Mouse (Mus musculus): ENCODE data around the gene Dab2. TPM values are rescaled to one million over a fixed set of nuclear protein-coding genes. Genes with fewer than 3 reads are reported as not detected.

Dab2 gene
- polyA plus RNA-seq, 1 experiment from 2014 or later, result 57.4 TPM

GRCm38 (mm10) chr15:6390106-6390505, 90.5 kb downstream of the Dab2 start:
- DNase-seq (ENCODE audit: low spot score), result no peak
- no peak for ATAC-seq (ENCODE audit: insufficient number of reproducible peaks, low FRiP score, low TSS enrichment, low read depth)
- Histone ChIP-seq H3K9me3 (ENCODE audit: control insufficient read depth, low read length) (no peaks in the 10 kb centered on the region), H3K4me2 (ENCODE audit: low read depth, severe bottlenecking) (no peak overlapping the region), H3K27me3 (ENCODE audit: control insufficient read depth, insufficient read depth, low read length) (no peaks in the 10 kb centered on the region), H3K4me3 (ENCODE audit: low read depth, low read length) (no peak overlapping the region), H3K27ac (replicated peaks; ENCODE audit: low read depth, low read length) (no peak overlapping the region), H3K9ac (ENCODE audit: low read length) (no peak overlapping the region), H3K36me3 (ENCODE audit: control insufficient read depth, insufficient read depth, low read length) (no peaks in the 10 kb centered on the region), H3K4me1 (ENCODE audit: control insufficient read depth, insufficient read depth, low read length) (peaks cover 10% of the 10 kb centered on the region; the same call in 1 of the 2 replicates)
- WGBS, result 93% methylated on average over 4 of the region's 4 CpGs

GRCm38 (mm10) chr15:6390657-6391056, 91.1 kb downstream of the Dab2 start:
- peaks cover 7% of the 10 kb centered on the region; the same call in 1 of the 2 replicates for H3K4me1 ChIP-seq (ENCODE audit: control insufficient read depth, insufficient read depth, low read length)
- DNase-seq (ENCODE audit: low spot score) (no peak), ATAC-seq (ENCODE audit: insufficient number of reproducible peaks, low FRiP score, low TSS enrichment, low read depth) (no peak)
- no peaks in the 10 kb centered on the region for H3K9me3 ChIP-seq (ENCODE audit: control insufficient read depth, low read length)
- no peak overlapping the region for H3K4me3 ChIP-seq (ENCODE audit: low read depth, low read length)
- 61% methylated on average over 2 of the region's 2 CpGs for WGBS
- H3K36me3 ChIP-seq (ENCODE audit: control insufficient read depth, insufficient read depth, low read length), result no peaks in the 10 kb centered on the region
- H3K4me2 ChIP-seq (ENCODE audit: low read depth, severe bottlenecking), result no peak overlapping the region
- H3K27me3 ChIP-seq (ENCODE audit: control insufficient read depth, insufficient read depth, low read length), result no peaks in the 10 kb centered on the region
- no peak overlapping the region for H3K9ac ChIP-seq (ENCODE audit: low read length)
- no peak overlapping the region for H3K27ac ChIP-seq (replicated peaks; ENCODE audit: low read depth, low read length)

- no peak overlapping the region for H3K27ac ChIP-seq (replicated peaks; ENCODE audit: low read depth, low read length)
- H3K27me3 ChIP-seq (ENCODE audit: control insufficient read depth, insufficient read depth, low read length), result no peaks in the 10 kb centered on the region
- DNase-seq (ENCODE audit: low spot score) (no peak), ATAC-seq (ENCODE audit: insufficient number of reproducible peaks, low FRiP score, low TSS enrichment, low read depth) (no peak)
- peaks cover 5% of the 10 kb centered on the region; the same call in 1 of the 2 replicates for H3K4me1 ChIP-seq (ENCODE audit: control insufficient read depth, insufficient read depth, low read length)
- WGBS, result 92% methylated on average over 3 of the region's 3 CpGs
- no peak overlapping the region for H3K4me3 ChIP-seq (ENCODE audit: low read depth, low read length)
- no peaks in the 10 kb centered on the region for H3K36me3 ChIP-seq (ENCODE audit: control insufficient read depth, insufficient read depth, low read length)
- no peaks in the 10 kb centered on the region for H3K9me3 ChIP-seq (ENCODE audit: control insufficient read depth, low read length)
- no peak overlapping the region for H3K4me2 ChIP-seq (ENCODE audit: low read depth, severe bottlenecking)
- no peak overlapping the region for H3K9ac ChIP-seq (ENCODE audit: low read length)
Observed at GRCm38 (mm10) chr15:6391886-6392285, 92.3 kb downstream of the Dab2 start.

GRCm38 (mm10) chr15:6393624-6394023, 94.0 kb downstream of the Dab2 start:
- H3K27me3 ChIP-seq (ENCODE audit: control insufficient read depth, insufficient read depth, low read length), result no peaks in the 10 kb centered on the region
- H3K4me1 ChIP-seq (ENCODE audit: control insufficient read depth, insufficient read depth, low read length), result 0 out of 2 replicates have a peak, but pooled peaks cover 1% of the 10 kb centered on the region
- DNase-seq (ENCODE audit: low spot score) (no peak), ATAC-seq (ENCODE audit: insufficient number of reproducible peaks, low FRiP score, low TSS enrichment, low read depth) (no peak)
- 96% methylated on average over 4 of the region's 4 CpGs for WGBS
- no peaks in the 10 kb centered on the region for H3K9me3 ChIP-seq (ENCODE audit: control insufficient read depth, low read length)
- no peak overlapping the region for H3K4me2 ChIP-seq (ENCODE audit: low read depth, severe bottlenecking)
- no peak overlapping the region for H3K9ac ChIP-seq (ENCODE audit: low read length)
- H3K36me3 ChIP-seq (ENCODE audit: control insufficient read depth, insufficient read depth, low read length), result no peaks in the 10 kb centered on the region
- no peak overlapping the region for H3K27ac ChIP-seq (replicated peaks; ENCODE audit: low read depth, low read length)
- H3K4me3 ChIP-seq (ENCODE audit: low read depth, low read length), result no peak overlapping the region

GRCm38 (mm10) chr15:6398211-6398610, 98.6 kb downstream of the Dab2 start:
- Histone ChIP-seq H3K9ac (ENCODE audit: low read length) (no peak overlapping the region), H3K4me3 (ENCODE audit: low read depth, low read length) (no peak overlapping the region), H3K4me1 (ENCODE audit: control insufficient read depth, insufficient read depth, low read length) (no peaks in the 10 kb centered on the region), H3K27me3 (ENCODE audit: control insufficient read depth, insufficient read depth, low read length) (no peaks in the 10 kb centered on the region), H3K27ac (replicated peaks; ENCODE audit: low read depth, low read length) (no peak overlapping the region), H3K36me3 (ENCODE audit: control insufficient read depth, insufficient read depth, low read length) (no peaks in the 10 kb centered on the region), H3K9me3 (ENCODE audit: control insufficient read depth, low read length) (no peaks in the 10 kb centered on the region), H3K4me2 (ENCODE audit: low read depth, severe bottlenecking) (no peak overlapping the region)
- ATAC-seq (ENCODE audit: insufficient number of reproducible peaks, low FRiP score, low TSS enrichment, low read depth) (no peak), DNase-seq (ENCODE audit: low spot score) (no peak)
- 92% methylated on average over 4 of the region's 4 CpGs for WGBS

- no peak overlapping the region for H3K4me3 ChIP-seq (ENCODE audit: low read depth, low read length)
- H3K27ac ChIP-seq (replicated peaks; ENCODE audit: low read depth, low read length), result no peak overlapping the region
- 70% methylated on average over 6 of the region's 6 CpGs for WGBS
Observed at GRCm38 (mm10) chr15:6398881-6399280, 99.3 kb downstream of the Dab2 start.

GRCm38 (mm10) chr15:6400115-6400514, 100.5 kb downstream of the Dab2 start:
- no peaks in the 10 kb centered on the region for H3K27me3 ChIP-seq (ENCODE audit: control insufficient read depth, insufficient read depth, low read length)
- H3K4me2 ChIP-seq (ENCODE audit: low read depth, severe bottlenecking), result no peak overlapping the region
- no peak overlapping the region for H3K27ac ChIP-seq (replicated peaks; ENCODE audit: low read depth, low read length)
- no peak overlapping the region for H3K4me3 ChIP-seq (ENCODE audit: low read depth, low read length)
- no peak for DNase-seq (ENCODE audit: low spot score)
- no peak overlapping the region for H3K9ac ChIP-seq (ENCODE audit: low read length)
- H3K9me3 ChIP-seq (ENCODE audit: control insufficient read depth, low read length), result no peaks in the 10 kb centered on the region
- H3K36me3 ChIP-seq (ENCODE audit: control insufficient read depth, insufficient read depth, low read length), result no peaks in the 10 kb centered on the region
- H3K4me1 ChIP-seq (ENCODE audit: control insufficient read depth, insufficient read depth, low read length), result no peaks in the 10 kb centered on the region; the same call in 1 of the 2 replicates
- ATAC-seq (ENCODE audit: insufficient number of reproducible peaks, low FRiP score, low TSS enrichment, low read depth), result no peak
- 57% methylated on average over 8 of the region's 8 CpGs for WGBS

More at GRCm38 (mm10) chr15:6398881-6399280, 99.3 kb downstream of the Dab2 start:
- Histone ChIP-seq H3K9ac (ENCODE audit: low read length) (no peak overlapping the region), H3K27me3 (ENCODE audit: control insufficient read depth, insufficient read depth, low read length) (no peaks in the 10 kb centered on the region), H3K36me3 (ENCODE audit: control insufficient read depth, insufficient read depth, low read length) (no peaks in the 10 kb centered on the region), H3K4me1 (ENCODE audit: control insufficient read depth, insufficient read depth, low read length) (no peaks in the 10 kb centered on the region; the same call in 1 of the 2 replicates), H3K4me2 (ENCODE audit: low read depth, severe bottlenecking) (no peak overlapping the region), H3K9me3 (ENCODE audit: control insufficient read depth, low read length) (no peaks in the 10 kb centered on the region)
- no peak for ATAC-seq (ENCODE audit: insufficient number of reproducible peaks, low FRiP score, low TSS enrichment, low read depth)
- no peak for DNase-seq (ENCODE audit: low spot score)

GRCm38 (mm10) chr15:6402433-6402832, 102.8 kb downstream of the Dab2 start:
- no peak for DNase-seq (ENCODE audit: low spot score)
- no peak overlapping the region for H3K4me3 ChIP-seq (ENCODE audit: low read depth, low read length)
- H3K27ac ChIP-seq (replicated peaks; ENCODE audit: low read depth, low read length), result no peak overlapping the region
- H3K9me3 ChIP-seq (ENCODE audit: control insufficient read depth, low read length), result no peaks in the 10 kb centered on the region
- no peak for ATAC-seq (ENCODE audit: insufficient number of reproducible peaks, low FRiP score, low TSS enrichment, low read depth)
- H3K4me2 ChIP-seq (ENCODE audit: low read depth, severe bottlenecking), result no peak overlapping the region
- 87% methylated on average over 2 of the region's 2 CpGs for WGBS
- H3K9ac ChIP-seq (ENCODE audit: low read length), result no peak overlapping the region
- no peaks in the 10 kb centered on the region for H3K27me3 ChIP-seq (ENCODE audit: control insufficient read depth, insufficient read depth, low read length)
- no peaks in the 10 kb centered on the region; the same call in 1 of the 2 replicates for H3K4me1 ChIP-seq (ENCODE audit: control insufficient read depth, insufficient read depth, low read length)
- H3K36me3 ChIP-seq (ENCODE audit: control insufficient read depth, insufficient read depth, low read length), result no peaks in the 10 kb centered on the region

GRCm38 (mm10) chr15:6404172-6404571, 104.6 kb downstream of the Dab2 start:
- H3K9me3 ChIP-seq (ENCODE audit: control insufficient read depth, low read length), result no peaks in the 10 kb centered on the region
- H3K36me3 ChIP-seq (ENCODE audit: control insufficient read depth, insufficient read depth, low read length), result no peaks in the 10 kb centered on the region
- WGBS, result 78% methylated on average over 5 of the region's 5 CpGs
- H3K4me3 ChIP-seq (ENCODE audit: low read depth, low read length), result no peak overlapping the region
- no peak overlapping the region for H3K4me2 ChIP-seq (ENCODE audit: low read depth, severe bottlenecking)
- peak; percentile 44; the same call in 1 of the 2 replicates for ATAC-seq (ENCODE audit: insufficient number of reproducible peaks, low FRiP score, low TSS enrichment, low read depth)
- H3K4me1 ChIP-seq (ENCODE audit: control insufficient read depth, insufficient read depth, low read length), result no peaks in the 10 kb centered on the region; the same call in 1 of the 2 replicates
- no peak overlapping the region for H3K27ac ChIP-seq (replicated peaks; ENCODE audit: low read depth, low read length)
- no peak overlapping the region for H3K9ac ChIP-seq (ENCODE audit: low read length)
- no peaks in the 10 kb centered on the region for H3K27me3 ChIP-seq (ENCODE audit: control insufficient read depth, insufficient read depth, low read length)
- no peak for DNase-seq (ENCODE audit: low spot score)

All from limb, embryonic 11.5 days (tissue).